Mouse (Mus musculus): ENCODE measurements around the gene Slc24a3.

Slc24a3 gene

GRCm38 (mm10) chr2:145167664-145168360 is at the start of gene Slc24a3:
Slc24a3 (plus strand) TSS chr2:145167754.
- in situ Hi-C loops (cut with MseI, MboI) = loop anchor here (10.0 kb wide), 1 partner anchor 347 kb away; no protein-coding TSS in a partner anchor

DNA sequence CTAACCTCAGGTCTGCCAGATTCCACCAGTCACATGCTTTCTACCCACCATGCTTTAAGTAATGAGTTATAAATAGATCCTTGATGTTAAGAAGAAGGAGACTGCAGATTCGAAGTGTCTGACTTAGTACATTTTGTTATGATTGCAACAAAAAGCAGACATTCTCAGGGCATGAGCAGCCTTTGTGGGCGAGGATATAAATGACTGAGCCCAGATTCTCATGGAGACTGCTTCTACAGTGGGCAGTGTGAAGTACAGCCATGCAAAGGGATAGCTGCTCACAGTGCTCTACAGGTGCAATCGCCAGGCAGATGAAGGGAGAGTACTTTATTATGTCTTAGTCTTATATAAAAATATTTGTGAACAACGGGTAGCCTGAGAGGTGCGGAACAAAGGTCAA is 49.8 kb upstream of the Slc24a3 start:
- in situ Hi-C loops (cut with MseI, MboI) = no loop called here

- in situ Hi-C loops (cut with MseI, MboI) = no loop called here
These were observed 39.8 kb upstream of the Slc24a3 start for GRCm38 (mm10) chr2:145127747-145128146.

DNA sequence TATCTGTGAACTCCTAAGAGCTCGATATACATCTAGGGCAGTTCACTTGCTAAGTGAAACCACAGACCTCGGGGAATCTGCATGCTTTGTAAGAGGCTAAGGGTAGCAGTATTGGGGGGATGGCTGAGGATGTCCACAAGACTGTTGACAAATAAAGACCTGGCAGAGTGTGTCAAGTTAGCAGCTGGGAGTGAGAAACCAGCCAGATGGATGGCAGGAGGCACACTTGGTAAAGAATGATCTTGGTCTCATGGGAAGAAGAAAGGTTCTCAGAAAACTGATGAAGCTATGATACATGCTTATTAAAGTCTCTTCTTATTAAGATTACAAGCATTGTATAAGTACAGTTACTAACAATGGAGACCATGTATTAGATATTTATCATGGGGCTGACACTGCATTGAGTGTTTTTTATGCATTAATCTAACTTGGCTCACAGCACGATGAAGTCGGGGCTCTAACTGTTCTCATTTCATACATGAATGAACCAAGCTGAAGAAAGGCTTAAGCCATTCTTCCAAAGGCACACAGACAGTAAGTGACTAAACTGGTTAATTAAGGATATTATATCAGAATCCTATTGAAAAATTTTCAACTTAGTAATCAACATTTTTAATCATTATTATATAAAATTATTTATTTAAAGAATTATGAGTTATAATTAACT is 30.8 kb upstream of the Slc24a3 start:
- in situ Hi-C loops (cut with MseI, MboI) = no loop called here

DNA sequence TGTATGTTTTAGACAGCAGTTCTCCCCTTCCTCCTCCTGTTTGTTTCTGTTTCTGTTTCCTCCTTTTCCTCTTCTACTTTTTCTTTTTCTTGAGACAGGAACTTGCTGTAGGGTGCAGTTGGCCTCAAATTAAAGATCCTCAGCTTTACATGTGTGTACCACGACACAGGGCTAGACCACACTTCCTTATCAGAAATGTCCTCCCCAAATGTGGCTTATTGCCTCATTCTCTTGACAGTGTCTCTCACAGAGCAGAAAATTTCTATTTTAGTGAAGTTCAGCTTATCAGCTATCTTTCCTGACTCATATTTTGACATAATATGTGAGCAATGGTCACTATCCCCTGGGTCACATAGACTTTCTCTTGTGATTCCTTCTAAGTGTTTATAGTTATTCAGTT is 17.1 kb upstream of the Slc24a3 start:
- in situ Hi-C loops (cut with MseI, MboI) = no loop called here

- in situ Hi-C loops (cut with MseI, MboI) = no loop called here
These were observed 16.7 kb upstream of the Slc24a3 start for GRCm38 (mm10) chr2:145150821-145151220.

GRCm38 (mm10) chr2:145152281-145152680 is 15.3 kb upstream of the Slc24a3 start:
- in situ Hi-C loops (cut with MseI, MboI) = no loop called here

GRCm38 (mm10) chr2:145158972-145159371 is 8.6 kb upstream of the Slc24a3 start:
- in situ Hi-C loops (cut with MseI, MboI) = no loop called here

- in situ Hi-C loops (cut with MseI, MboI) = loop anchor here (10.0 kb wide), 1 partner anchor 354 kb away; no protein-coding TSS in a partner anchor
These were observed 6.4 kb upstream of the Slc24a3 start for GRCm38 (mm10) chr2:145161046-145161700.

GRCm38 (mm10) chr2:145164086-145164485 is 3.5 kb upstream of the Slc24a3 start:
- in situ Hi-C loops (cut with MseI, MboI) = loop anchor here (10.0 kb wide), 1 partner anchor 351 kb away; no protein-coding TSS in a partner anchor

GRCm38 (mm10) chr2:145164562-145164961 is 3.0 kb upstream of the Slc24a3 start:
- in situ Hi-C loops (cut with MseI, MboI) = loop anchor here (10.0 kb wide), 1 partner anchor 350 kb away; no protein-coding TSS in a partner anchor

DNA sequence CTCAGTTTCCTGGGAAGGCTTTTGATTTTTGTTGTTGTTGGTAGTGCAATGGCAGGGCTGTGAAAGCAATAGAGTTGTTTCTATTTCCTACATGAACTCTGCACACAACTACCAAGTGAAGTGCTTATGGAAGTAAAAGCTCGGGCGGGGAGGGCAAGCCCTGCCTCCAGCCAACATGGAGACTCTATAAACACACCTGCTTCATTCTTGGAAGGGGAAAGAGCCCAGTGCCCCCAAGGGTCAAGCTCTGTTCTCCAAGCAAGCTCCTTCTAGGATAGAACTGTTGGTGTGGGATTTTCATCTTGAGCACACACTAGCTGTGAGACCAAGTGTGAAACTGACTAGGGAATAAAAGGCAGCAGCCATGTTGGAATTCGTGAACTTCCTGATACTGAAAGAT is 2.5 kb upstream of the Slc24a3 start:
- in situ Hi-C loops (cut with MseI, MboI) = loop anchor here (10.0 kb wide), 1 partner anchor 350 kb away; no protein-coding TSS in a partner anchor

DNA sequence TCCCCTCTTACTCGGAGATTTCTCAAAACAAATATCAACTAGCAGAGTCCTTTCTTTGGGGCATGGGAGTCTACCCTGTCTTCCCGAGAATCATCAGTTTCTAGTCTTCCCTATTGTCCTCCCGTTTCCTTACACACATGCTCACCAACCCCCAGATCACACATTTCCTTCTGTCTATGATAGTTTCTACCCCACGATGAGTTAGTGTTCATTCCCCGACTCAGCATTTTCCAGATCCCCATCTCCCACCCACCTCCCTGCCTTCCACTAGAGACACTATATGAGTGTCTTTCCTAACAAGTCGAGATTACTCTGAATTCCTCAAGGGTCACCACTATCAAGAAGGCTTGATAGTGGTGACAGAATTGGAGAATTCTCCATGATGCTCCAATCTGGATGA is 1.7 kb upstream of the Slc24a3 start:
- in situ Hi-C loops (cut with MseI, MboI) = loop anchor here (10.0 kb wide), 1 partner anchor 349 kb away; no protein-coding TSS in a partner anchor

DNA sequence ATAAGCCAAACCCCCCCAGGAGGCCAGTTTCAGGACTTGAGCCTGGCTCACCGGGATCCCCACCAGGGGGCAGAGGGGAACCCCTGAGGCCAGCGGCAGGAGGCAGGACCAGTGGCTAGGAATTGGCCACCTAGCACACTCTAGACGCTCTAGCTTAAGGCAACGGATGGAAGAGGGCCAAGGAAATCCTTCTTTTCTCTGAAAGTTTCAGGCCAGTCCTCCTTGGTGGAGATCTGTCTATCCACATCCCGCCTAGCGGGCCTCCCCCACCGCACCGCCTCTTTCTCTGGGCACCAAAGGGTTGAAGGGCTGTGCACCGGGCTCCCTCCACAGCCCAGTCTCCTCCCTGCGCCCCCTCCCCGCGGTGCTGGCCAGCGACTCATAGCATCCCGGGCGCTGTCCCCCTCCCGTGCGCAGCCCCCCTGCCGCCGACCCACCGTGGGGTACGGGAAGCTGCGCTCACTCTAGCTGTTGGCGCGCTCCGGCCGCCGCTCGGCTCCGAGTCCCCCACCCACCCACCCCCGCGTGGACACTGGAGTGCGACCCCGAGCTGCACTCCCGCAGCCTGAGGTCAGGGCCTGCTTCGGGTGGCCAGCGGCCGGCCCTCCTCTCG is 397 bp upstream of the Slc24a3 start:
- in situ Hi-C loops (cut with MseI, MboI) = loop anchor here (10.0 kb wide), 1 partner anchor 348 kb away; no protein-coding TSS in a partner anchor

DNA sequence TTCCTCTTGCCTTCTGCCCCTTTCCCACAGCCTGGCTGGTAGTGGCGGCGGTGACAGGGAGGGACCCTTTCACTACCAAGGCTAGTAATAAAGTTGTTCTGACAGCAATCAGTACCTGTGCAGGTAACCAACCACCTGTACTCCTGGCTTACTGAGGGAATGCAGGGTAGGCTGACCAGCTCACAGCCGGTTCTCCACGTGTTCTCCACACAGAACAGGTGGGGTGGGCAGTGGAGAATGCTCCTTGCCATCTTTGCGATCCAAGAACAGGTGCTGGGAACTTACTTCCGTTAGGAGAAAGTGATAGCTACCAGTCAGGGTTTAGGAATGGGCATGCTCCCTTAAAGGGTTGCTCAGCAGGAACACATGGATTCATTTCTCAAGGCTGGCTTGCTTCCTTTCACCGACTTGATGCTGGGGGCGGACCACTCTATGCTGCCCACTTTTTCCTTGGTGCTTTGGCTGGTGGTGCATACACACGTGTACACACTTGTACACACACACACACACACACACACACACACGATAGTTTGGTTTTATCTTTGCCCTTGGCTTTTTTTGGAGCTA is 934 bp downstream of the Slc24a3 start:
- in situ Hi-C loops (cut with MseI, MboI) = loop anchor here (10.0 kb wide), 1 partner anchor 346 kb away; no protein-coding TSS in a partner anchor

GRCm38 (mm10) chr2:145172978-145173655 is 5.6 kb downstream of the Slc24a3 start:
- in situ Hi-C loops (cut with MseI, MboI) = no loop called here

DNA sequence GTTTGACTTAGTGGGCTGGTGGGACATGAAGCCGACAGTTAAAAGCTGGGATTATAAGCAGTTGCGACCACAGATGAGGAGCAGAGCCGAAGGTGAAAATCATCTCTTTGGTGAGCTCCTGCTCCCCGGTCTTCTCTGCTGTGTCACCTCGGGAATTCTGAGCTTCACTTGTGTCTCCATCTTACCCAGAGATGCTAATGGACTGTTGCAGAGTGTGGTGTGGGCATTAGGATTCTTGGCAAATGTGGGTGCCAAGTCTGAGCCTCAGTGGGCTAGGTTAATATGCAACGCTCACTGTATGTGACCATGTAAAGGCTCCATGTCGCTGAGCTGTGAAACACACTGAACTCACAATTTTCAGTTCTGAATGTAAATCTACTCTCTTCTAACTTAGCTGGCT is 7.5 kb downstream of the Slc24a3 start:
- in situ Hi-C loops (cut with MseI, MboI) = no loop called here

DNA sequence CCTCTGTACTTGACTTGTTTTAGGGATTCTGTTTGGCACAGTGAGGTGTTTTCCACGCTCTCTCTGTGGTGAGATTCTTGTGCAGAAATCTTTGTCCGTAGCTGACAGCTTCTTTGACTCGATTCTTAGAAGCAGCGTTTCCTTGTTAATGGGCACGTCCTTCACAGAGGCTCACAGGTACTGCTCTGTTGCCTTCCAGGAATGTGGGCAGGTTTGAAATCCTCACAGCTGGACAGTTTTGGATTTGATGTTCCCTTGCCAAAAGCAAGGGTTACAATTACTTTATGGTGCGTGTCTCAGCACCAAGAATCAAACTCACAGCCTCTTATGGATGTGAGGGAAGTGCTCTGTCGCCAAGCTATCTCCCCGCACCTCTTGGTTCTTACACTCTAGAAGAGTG is 14.9 kb downstream of the Slc24a3 start:
- in situ Hi-C loops (cut with MseI, MboI) = no loop called here

DNA sequence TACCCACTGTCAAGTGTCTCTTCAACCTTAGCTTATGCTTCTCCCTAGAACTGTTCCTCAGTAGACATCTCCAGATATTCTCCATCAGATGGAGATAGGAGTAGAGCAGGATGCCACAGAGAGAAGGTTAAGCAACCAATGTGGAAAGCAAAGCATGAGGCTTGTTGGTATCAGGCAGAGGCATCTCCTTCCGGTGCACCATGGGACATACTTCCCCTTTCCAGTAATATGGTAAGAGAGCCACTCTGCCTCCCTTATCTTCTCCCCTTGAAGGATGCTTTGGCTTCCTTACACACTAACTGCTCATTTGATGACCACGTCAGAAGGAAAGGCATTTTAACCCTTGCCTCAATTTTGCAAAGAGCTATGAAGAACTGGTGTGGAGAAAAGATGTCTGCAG is 21.3 kb downstream of the Slc24a3 start:
- in situ Hi-C loops (cut with MseI, MboI) = no loop called here

DNA sequence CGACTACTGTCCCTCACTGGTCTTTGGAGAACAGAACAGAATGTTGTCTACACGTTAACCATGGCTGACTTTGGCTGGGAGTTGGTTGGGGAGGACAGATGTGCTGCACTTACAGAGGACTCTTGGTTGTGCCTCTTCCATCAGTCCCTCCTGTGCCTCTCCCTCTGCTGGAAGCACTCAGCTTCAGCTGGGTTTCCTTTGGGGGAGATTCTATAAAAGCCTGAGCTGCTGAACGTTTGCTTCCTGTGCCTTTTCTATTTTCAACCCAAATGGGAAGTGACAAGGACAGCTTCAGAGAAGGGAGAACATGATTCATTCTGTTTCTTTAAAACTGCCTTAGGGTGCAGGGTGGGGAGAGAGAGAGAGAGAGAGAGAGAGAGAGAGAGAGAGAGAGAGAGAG is 28.5 kb downstream of the Slc24a3 start:
- in situ Hi-C loops (cut with MseI, MboI) = no loop called here

DNA sequence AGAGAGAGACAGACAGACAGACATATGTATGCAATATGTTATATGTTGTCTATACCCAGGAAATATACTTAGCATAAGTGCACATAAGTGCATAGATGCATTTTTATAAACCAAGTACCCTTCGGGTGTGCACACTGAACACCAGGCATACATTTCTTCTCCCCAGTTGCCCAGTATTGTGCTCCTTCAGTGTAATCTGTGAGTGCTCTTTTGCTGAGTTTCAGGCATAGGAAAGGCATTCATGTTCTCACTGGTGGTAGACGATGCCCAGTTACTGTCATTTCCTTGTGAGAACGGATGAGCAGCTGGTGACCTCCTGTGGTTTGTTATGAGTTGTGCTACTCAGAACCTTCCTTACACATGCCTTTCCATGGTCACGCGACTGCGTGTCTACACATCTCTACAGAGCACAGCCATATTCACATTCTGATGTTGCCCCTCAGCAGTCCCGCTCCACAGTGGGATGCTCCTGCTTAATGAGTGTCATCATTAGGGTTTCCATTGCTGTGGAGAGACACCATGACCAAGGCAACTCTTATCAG is 29.0 kb downstream of the Slc24a3 start:
- in situ Hi-C loops (cut with MseI, MboI) = no loop called here
